In the genomic region with DNA sequence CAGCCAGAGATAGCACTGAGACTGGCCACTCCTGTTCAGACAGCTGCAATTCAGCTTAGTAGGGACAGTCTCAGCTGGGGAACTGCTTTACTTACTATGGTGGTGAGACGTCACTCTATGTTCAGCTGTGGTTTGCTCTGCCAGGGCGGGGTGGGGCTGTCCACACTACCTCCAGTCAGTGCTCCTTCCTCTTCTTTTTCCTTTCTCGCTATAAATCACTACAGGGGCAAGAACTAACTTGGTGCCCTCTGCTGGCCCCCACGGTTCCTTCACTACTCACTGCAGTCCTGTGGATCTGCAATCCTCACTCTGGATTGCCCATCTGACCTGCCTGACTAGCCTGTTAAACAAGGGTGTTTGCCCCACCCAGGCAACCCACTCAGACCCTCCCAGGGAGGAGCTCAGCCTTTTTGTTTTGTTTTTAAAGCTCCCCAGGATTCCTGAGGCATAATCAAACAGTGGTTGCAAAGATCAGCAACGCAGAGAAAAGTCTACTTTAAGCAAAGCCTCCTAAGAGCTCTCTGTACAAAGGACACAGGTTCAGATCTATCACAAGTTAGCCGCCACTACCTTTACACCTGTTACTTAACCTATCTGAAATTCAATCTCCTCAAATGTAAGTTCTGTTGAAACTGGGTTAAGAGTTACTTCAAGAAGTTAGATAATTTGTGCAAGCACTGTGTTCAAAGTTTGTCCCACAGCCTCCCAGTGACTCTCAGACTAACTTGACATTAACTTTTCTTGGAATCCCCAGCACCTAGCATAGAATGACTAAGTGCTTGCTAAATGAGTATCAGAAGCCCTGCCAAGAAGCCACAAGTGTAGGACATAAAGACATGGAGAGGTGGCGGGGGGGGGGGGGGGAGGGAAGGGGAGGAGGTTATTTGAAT, we compare ENCODE assay signal across 8 mouse cellular contexts. TPM values are rescaled to one million over a fixed set of nuclear protein-coding genes. Genes with fewer than 3 reads are reported as not detected.
A peak's percentile ranks its signal among the peaks of the same experiment; 100 is the strongest.
DNase-seq lines count a peak whose midpoint lies in the region; ATAC-seq and TF ChIP-seq lines count a peak whose summit lies in the region.

No protein-coding gene starts in this region.

- peaks cover 12% of the 10 kb centered on the region for H3K4me1 ChIP-seq in heart, adult 2 months (ENCODE audit: control insufficient read depth, insufficient read depth, low read length)
- H3K4me1 ChIP-seq in lung, embryonic 14.5 days (ENCODE audit: insufficient read depth), result no peaks in the 10 kb centered on the region

- peaks cover 3% of the 10 kb centered on the region; the same call in 1 of the 2 replicates for H3K79me2 ChIP-seq in heart, adult 2 months (replicated peaks; ENCODE audit: control insufficient read depth, insufficient read depth, low read length)

- H3K27me3 ChIP-seq in heart, adult 2 months (ENCODE audit: control insufficient read depth, insufficient read depth, low read length), result no peaks in the 10 kb centered on the region
- H3K27me3 ChIP-seq in lung, embryonic 14.5 days (ENCODE audit: insufficient read depth, low read length), result no peaks in the 10 kb centered on the region

- H3K9me3 ChIP-seq in lung, embryonic 14.5 days (ENCODE audit: low read depth, low read length), result peaks cover 8% of the 10 kb centered on the region; the same call in 1 of the 2 replicates

- H3K4me2 ChIP-seq in lung, embryonic 14.5 days, result peak overlapping the region; percentile 92

- peak; percentile 72 for TF ChIP-seq CTCF in heart, adult 2 months (IDR thresholded peaks at IDR 0.05)
- TF ChIP-seq CTCF in lung, embryonic 14.5 days (IDR thresholded peaks at IDR 0.05; ENCODE audit: low read depth), result peak; percentile 46

- TF ChIP-seq EP300 in heart, adult 2 months (IDR thresholded peaks at IDR 0.05; ENCODE audit: insufficient read depth, low read depth, low read length), result 0 out of 2 replicates have a peak, but pooled peaks have one; percentile 35

- peak; percentile 18; the same call in 1 of the 2 replicates for ATAC-seq in lung, embryonic 14.5 days (ENCODE audit: insufficient read depth)
- peak; percentile 96 for ATAC-seq in neutrophil, adult 5-6 weeks (ENCODE audit: extremely low read depth, insufficient number of reproducible peaks, low FRiP score, poor library complexity, severe bottlenecking)

- DNase-seq in right cerebral cortex, postnatal 10 days (ENCODE audit: low spot score in 2 of 2), result peak; percentile 44 to 64
- no peak for DNase-seq in right cerebral cortex, postnatal 25 days
- DNase-seq in cerebellum, postnatal 36 days, result peak; percentile 65 to 70
- DNase-seq in heart, adult 2 months, result peak; percentile 66 to 75
- peak; percentile 64 for DNase-seq in kidney, adult 11 months
- DNase-seq in lung, embryonic 14.5 days, result peak; percentile 54
- DNase-seq in right cerebral cortex, postnatal 36 days (ENCODE audit: low spot score in 2 of 2), result no peak

- H3K27ac ChIP-seq in heart, adult 2 months, result peak overlapping the region; percentile 94
- peak overlapping the region; percentile 12 for H3K27ac ChIP-seq in lung, embryonic 14.5 days (ENCODE audit: low read depth)

- H3K4me3 ChIP-seq in heart, adult 2 months, result peak overlapping the region; percentile 70
- peak overlapping the region; percentile 65 for H3K4me3 ChIP-seq in lung, embryonic 14.5 days (ENCODE audit: low read depth, low read length)

- WGBS in heart, adult 2 months, result 19% methylated on average over 7 of the region's 7 CpGs
- 34% methylated on average over 7 of the region's 7 CpGs for WGBS in lung, embryonic 14.5 days

- H3K36me3 ChIP-seq in heart, adult 2 months (ENCODE audit: control insufficient read depth, insufficient read depth, low read length), result peaks cover 2% of the 10 kb centered on the region
- peaks cover 18% of the 10 kb centered on the region for H3K36me3 ChIP-seq in lung, embryonic 14.5 days (ENCODE audit: insufficient read depth)

- no peak overlapping the region; the same call in 1 of the 2 replicates for H3K9ac ChIP-seq in heart, adult 2 months (ENCODE audit: low read depth, low read length)
- H3K9ac ChIP-seq in lung, embryonic 14.5 days, result peak overlapping the region; percentile 64

- intact Hi-C loops in heart, adult 2 months (cut with DNase I), result loop anchor here (5.0 kb wide), 1 partner anchor 163 kb away; no protein-coding TSS in a partner anchor

- TF ChIP-seq POLR2A in heart, adult 2 months (IDR thresholded peaks at IDR 0.05; ENCODE audit: insufficient read depth, low read depth, low read length), result no peak

RNA-seq across cellular contexts. Expression of a gene that starts 1.5 kb away (rescaled TPM):
- 100 to 1,000 TPM; 101 to 109 TPM for total RNA-seq in heart, adult 2 months (2021)
- polyA plus RNA-seq in heart, adult 2 months (2012; rRNA removed), result 160 and 196 TPM in 2 replicates
- polyA plus RNA-seq in lung, embryonic 14.5 days (2014; fragmentation: Nextera tagmentation; extraction: Ambion mirVana), result 120 and 122 TPM in 2 replicates
- total RNA-seq in neutrophil, adult 5-6 weeks (2017), result 11.5 and 17.2 TPM in 2 replicates

RNA-seq across cellular contexts. Expression of a gene that starts 10.6 kb away (rescaled TPM):
- total RNA-seq in heart, adult 2 months (2021), result 10 to 100 TPM; 10.7 to 12.0 TPM
- 11.1 and 11.5 TPM in 2 replicates for polyA plus RNA-seq in heart, adult 2 months (2012; rRNA removed)
- polyA plus RNA-seq in lung, embryonic 14.5 days (2014; fragmentation: Nextera tagmentation; extraction: Ambion mirVana), result 68.7 and 80.2 TPM in 2 replicates
- total RNA-seq in neutrophil, adult 5-6 weeks (2017), result 1.5 and 2.1 TPM in 2 replicates

RNA-seq across cellular contexts. Expression of a gene that starts 14.7 kb away (rescaled TPM):
- total RNA-seq in heart, adult 2 months (2021), result 100 to 1,000 TPM; 216 to 243 TPM
- polyA plus RNA-seq in heart, adult 2 months (2012; rRNA removed), result 432 and 512 TPM in 2 replicates
- 40.7 TPM in 2 replicates for polyA plus RNA-seq in lung, embryonic 14.5 days (2014; fragmentation: Nextera tagmentation; extraction: Ambion mirVana)
- 32.0 and 58.0 TPM in 2 replicates for total RNA-seq in neutrophil, adult 5-6 weeks (2017)

RNA-seq across cellular contexts. Expression of a gene that starts 40.1 kb away (rescaled TPM):
- total RNA-seq in heart, adult 2 months (2021), result not detected
- not detected in 2 replicates for polyA plus RNA-seq in heart, adult 2 months (2012; rRNA removed)
- polyA plus RNA-seq in lung, embryonic 14.5 days (2014; fragmentation: Nextera tagmentation; extraction: Ambion mirVana), result not detected in 2 replicates
- not detected in 2 replicates for total RNA-seq in neutrophil, adult 5-6 weeks (2017)

RNA-seq across cellular contexts. Expression of a gene that starts 40.8 kb away (rescaled TPM):
- total RNA-seq in heart, adult 2 months (2021), result 1 to 10 TPM; 2.1 to 2.3 TPM
- polyA plus RNA-seq in heart, adult 2 months (2012; rRNA removed), result 3.9 and 4.9 TPM in 2 replicates
- 0.41 and 0.46 TPM in 2 replicates for polyA plus RNA-seq in lung, embryonic 14.5 days (2014; fragmentation: Nextera tagmentation; extraction: Ambion mirVana)
- total RNA-seq in neutrophil, adult 5-6 weeks (2017), result 54.1 and 61.9 TPM in 2 replicates

Comparison
In these comparisons a context has a peak if more than half of its experiments do, and no peak if none do; other contexts are left out.
1. DNase-seq: peak in right cerebral cortex, postnatal 10 days (2 of 2), cerebellum, postnatal 36 days (2 of 2), heart, adult 2 months (2 of 2), kidney, adult 11 months (single experiment) and lung, embryonic 14.5 days (single experiment); none in right cerebral cortex, postnatal 25 days (single experiment) and right cerebral cortex, postnatal 36 days (0 of 2).